Mouse (Mus musculus) 3T3-L1 (cell line): Measurements from ENCODE around the gene Reg3b.
"Not testable (repeated sequence)": the region's sequence is repeated elsewhere in the genome, so short reads cannot be mapped to it uniquely, and the experiment has no call there.

Experiments used
- DNase-seq: peaks from one replicate; pipeline ENCODE4 v3.0.0-alpha.2; 2015; ENCODE audit warnings: low read depth, low spot score

Reg3b gene

DNA sequence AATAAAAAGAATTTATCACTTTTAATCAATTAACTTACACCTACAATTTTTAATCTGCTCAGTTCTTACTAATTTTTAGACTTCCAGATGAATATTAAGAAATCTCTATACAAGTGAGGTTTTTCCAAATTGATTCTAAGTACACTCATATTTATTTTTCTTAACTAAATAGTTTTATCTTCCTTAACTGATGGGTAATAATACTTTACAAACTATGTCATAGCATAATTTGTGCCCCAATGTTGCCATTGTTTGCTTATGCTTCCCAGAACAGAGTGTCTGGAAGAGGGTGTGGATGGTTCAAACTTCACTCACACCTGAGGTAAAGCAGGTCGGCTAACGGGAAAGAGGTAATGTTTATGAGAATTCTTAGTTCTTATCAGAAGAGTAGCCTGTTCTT, at the start of gene Reg3b:
Gene Reg3b (plus strand): TSS at position 301 of the 400 bp plus-strand sequence.
- no peak for DNase-seq

DNA sequence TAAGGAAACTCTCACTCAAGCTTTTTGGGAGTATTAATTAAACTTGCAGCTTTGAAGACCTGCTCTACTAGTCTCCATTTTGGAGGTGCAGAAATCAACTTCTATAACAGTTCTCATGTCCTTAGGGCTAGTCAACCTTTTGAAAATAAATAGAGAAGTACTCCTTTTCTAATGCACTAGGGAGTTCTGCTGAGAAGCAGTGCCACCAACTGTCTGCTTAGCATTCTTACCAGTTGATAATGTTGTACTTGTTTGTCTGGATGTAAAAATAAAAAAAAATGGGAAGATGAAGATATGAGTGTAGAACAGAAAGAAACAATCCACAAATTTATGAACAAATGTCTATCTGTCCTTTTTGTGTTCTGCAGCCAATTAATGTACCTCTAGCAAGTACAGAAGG, 42.7 kb upstream of the Reg3b start:
- no peak for DNase-seq

DNA sequence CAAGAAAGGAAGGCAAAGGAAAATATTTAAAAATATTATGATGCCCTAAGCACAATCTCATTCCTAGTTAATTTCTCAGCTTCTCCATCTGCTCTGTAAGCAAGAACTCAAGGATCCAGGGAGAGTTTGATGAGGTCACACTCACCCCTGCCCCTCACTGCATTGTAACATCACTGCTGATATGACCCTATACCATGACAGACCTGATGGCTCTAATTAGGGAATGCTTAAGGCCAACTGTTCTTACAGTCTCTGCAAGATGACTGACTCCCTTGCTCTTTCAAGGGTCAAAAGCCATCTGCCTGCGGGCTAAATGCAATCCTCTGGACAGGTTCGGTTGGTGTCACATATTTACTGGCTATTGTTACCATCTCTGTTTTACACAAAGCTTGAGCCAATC, 41.3 kb upstream of the Reg3b start:
- no peak for DNase-seq

GRCm38 (mm10) chr6:78331919-78332569, 38.4 kb upstream of the Reg3b start:
- peak; percentile 33 for DNase-seq

DNA sequence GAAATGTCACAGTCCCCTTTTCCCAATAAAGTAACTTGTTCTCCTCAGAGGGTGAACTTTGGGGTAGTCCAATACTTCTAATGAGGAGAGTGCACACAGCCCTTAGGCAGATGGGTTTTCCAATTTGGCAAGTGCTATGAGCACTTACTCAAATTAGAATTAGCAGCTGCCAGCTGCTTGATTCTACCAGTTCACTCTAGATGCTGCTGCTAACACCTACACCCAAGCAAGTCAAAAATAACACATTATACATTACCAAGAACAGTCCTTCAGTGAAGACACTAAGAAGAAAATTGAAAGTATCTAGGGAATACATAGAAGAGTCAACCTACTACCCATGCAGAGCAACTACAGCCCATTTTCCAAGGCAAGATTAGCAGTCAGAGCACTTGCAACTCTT, 30.2 kb upstream of the Reg3b start:
- no peak for DNase-seq

GRCm38 (mm10) chr6:78341689-78342088, 28.8 kb upstream of the Reg3b start:
- DNase-seq: no peak

DNA sequence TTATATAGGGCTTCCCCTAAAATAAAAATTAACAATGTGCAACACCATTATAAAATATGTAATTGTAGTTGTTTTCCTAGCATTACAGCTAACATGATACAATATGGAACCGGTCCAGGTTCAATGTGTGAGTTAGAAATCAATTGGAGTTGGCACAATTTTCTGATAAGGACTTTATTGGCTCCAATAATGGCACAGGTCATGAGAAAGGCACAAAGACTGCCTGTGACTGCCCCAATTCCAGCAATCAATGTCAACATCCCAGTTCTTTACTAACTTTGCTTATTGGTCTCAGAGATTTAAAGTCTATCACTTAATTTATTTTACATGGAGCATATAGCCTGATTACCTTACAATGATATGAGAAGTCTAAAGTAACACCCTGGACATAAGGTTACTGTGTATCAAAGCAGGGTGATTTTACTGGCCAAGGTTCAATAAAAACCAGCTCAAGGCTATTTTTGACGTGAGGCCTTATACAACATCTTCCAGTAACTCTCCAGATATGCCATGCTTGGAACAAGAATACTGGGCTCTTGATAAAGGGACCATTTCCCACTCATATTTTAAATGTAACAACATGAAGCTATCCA, 8.4 kb upstream of the Reg3b start:
- no peak for DNase-seq

DNA sequence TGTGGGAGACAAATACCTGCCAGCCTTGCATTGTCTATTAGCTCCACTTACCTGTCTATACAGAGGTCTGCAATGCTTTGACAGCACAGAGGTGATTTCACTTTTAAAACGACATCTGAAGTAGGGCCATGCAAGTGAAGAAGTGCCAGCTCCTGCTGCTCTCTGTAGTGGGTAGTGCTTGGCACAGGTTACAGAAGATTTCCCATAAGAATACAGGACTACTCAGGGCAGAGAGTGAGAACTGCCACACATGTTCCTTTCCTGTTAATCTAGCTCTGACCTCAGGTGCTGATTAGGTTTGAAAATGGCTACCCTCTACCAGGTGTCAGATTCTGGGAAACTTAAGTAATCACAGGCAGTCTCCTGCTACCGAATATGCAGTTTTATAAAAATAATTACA, 8.3 kb downstream of the Reg3b start, which contains the start of gene Reg3d:
Gene Reg3d (minus strand): TSS at position 101 of the 400 bp plus-strand sequence.
- DNase-seq: no peak

DNA sequence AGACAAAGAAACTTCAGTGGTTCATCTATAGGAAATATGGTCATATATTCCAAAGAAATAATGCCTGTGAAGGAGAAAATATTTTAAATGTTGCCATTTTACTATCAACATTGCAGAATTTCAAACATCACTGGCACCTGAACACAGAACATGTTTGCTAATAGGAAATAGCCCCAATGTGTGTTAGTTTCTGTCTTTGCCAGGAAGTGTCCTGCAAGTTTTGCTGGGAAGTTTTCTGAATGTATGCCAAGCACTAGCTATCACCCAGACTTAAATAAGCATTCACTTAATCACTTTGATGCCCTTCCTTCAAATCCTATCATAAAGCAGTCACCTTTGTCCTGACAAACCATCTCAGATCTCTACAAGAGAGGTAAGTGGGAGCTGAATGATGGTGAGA, 10.0 kb downstream of the Reg3b start, which contains the start of gene Reg3a:
Gene Reg3a (plus strand): TSS at position 301 of the 400 bp plus-strand sequence.
- DNase-seq: no peak

DNA sequence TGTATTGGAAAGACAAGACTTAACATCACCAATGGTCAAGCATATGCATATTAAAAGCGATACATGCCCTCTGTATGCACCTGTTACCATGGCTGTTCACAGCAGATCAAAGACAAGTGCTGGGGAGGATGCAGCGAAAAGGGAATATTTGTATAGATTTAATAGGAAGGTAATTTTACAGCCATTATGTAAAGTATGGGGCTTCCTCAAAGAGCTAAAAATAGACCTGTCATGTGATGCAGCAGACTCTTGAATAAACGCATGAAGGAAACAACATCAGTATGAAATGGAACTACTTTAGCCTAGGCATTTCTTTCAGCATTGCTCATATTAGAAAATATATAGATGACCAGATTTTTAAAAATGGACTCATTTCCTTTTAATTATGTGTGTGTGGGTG, 15.2 kb downstream of the Reg3b start:
- no peak for DNase-seq

GRCm38 (mm10) chr6:78395323-78395722, 24.9 kb downstream of the Reg3b start, which contains the start of gene Reg2:
TSS of gene Reg2 (plus strand) at chr6:78395623.
- not testable (repeated sequence) for DNase-seq

GRCm38 (mm10) chr6:78422411-78422810, 52.0 kb downstream of the Reg3b start, which contains the start of gene Reg1:
TSS of gene Reg1 (plus strand) at chr6:78422711.
- DNase-seq: not testable (repeated sequence)
